Mouse (Mus musculus): ENCODE data around the gene Omp.

DNA sequence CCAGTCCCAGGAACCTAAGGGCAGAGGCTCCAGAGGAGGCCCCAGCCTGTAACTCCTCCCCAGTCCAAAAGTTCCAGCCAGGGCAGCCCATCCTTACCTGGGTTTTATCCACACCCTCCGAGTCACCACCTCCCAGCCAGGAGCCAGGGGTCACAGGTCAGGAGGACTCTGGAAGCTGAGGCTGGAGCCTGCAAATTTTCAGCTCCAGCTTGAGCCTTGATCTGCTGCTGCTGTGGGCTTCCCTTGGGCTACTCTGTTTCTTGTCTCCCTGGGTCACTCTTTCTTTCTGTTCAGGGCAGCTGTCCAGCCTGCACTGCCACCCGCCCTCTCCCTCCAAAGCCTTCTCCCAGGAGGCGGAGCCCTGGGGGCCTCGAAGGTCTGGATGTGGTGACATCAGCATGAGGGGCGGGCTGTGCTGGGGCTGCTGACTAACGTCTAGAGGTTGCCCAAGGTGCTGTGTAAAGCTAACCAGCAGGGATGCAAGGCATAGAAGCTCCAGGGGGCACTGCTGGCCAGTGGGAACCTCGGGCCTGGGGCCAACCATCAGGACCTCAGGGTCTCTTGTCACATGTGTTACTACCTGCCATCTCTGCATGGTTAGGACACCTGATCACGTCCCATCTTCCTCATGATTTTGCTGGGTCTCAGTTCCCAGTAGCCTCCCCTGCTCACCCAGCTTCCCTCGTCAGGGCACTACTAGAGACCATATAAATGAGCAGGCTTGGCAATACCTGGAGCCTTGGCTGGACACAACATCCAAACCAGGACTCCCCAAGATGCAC is 25.9 kb downstream of the Omp start, which contains the start of gene Myo7a:
- TF ChIP-seq POLR2A (IDR thresholded peaks at IDR 0.05; ENCODE audit: borderline replicate concordance, extremely low read depth, low read depth, low read length) (no peak), CTCF (IDR thresholded peaks at IDR 0.05; ENCODE audit: insufficient read depth, low read length) (no peak)

All from lung, adult 2 months (tissue).